Mouse (Mus musculus) cerebral cortex, adult 2 months (tissue): Measurements from ENCODE around the gene Agpat3.

Experiments
- WGBS: fragments of 180-500 bp; shearing (Covaris S2); methylation state at CpG from one replicate; pipeline ENCODE4 v1.1.7; 2018; 5-methylcytosine and 5-hydroxymethylcytosine counted together

Agpat3 gene

DNA sequence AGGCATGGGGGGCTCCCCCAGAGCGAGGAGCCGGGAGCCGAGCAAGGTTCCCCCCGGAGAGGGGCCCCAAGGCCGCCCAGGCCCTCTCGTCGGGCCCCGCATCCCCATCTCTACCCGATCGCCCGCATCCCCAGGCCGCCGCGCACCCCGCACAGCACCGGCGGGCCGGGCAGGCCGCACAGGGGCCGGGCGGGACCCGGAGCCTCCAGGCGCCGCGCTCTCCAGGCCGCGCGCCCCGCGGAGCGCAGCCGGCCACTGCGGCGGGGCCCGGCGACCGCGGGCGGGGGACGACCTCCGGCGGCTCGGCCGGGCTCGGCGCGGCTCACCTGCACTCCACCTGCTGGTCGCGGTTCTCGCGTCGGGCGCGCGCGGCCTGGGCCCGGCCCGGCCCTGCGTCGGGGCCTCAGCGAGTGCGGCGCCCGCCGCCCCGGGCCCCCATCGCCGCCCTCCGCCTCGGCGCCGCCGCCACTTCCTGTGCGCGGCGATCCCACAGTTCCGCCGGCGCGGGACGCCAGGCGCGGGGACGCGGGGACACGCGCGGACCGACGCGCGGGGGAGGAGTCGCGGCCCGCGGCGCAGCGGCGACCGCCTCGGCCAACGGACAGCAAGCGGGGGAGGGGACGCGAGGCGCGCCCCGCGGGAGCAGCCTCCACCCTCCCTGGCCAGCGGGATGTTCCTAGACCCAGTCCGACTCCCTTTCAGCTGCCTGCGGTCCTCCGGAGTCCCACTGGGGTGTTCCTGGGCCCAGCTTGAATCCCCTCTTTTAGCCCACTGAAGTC lies at the start of gene Agpat3:
Gene Agpat3 (minus strand): TSS at position 603 of the 779 bp plus-strand sequence.
- WGBS, result under 1% methylated on average over 80 of the region's 113 CpGs

DNA sequence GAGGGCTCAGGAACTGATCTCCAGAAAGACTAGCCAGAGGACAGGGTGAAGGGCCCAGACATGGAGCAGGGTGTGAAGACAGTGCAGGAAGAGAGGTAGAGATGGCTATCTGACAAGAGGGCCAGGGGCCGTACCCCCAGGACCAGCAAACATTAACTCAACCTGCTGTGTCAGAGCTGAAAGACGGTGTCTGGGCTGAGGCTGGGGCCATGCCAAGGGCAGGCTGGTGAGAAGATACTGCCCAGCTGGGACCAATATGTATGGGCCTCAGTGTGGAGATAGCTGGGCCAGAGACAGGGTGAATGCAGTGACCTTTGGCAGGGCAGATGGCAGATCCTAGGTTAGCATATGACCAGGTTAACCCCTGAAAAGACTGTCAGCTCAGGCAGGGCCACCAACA lies 48.8 kb upstream of the Agpat3 start:
- WGBS, result 81% methylated on average over 2 of the region's 2 CpGs

DNA sequence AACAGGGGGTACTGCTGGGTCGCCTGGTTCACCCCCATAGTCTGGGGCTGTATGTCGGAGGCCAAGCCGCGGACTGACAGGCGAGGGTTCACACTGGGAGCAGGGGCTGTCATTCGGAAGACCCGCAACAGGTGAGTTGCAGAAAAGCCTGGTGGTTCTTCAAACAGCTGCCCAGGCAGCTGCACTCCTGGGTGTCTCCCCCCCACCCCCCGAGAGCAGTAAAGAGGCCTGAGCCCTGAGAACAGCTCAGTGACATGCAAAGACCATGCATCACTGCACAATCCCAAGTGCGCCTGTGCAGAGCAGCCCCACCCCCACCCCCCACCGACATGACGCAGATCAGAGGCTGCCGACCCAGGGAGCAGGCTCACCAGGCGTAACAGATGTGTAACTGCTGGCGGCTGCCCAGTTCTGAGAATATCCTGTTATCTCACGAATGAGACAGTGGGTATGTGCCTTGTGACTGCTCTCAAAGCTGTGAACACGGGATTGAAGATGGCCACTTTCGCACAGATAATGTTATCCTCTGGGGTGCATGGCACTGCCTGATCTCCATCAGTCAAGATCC lies 46.9 kb upstream of the Agpat3 start:
- 42% methylated on average over 17 of the region's 17 CpGs for WGBS

DNA sequence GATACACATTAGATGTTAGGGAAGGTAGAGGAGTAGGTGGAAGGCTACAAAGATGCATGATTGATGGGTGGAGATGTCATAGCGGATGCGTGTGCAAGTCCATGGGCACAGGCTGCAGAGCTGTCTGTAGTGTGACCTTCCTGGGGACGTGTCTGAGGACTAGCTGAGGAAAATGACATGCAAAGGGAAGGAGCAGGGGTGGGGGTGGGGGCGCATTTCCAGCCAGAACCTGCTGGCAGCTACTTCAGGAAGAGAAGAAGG lies 44.3 kb upstream of the Agpat3 start:
- 45% methylated on average over 4 of the region's 4 CpGs for WGBS

DNA sequence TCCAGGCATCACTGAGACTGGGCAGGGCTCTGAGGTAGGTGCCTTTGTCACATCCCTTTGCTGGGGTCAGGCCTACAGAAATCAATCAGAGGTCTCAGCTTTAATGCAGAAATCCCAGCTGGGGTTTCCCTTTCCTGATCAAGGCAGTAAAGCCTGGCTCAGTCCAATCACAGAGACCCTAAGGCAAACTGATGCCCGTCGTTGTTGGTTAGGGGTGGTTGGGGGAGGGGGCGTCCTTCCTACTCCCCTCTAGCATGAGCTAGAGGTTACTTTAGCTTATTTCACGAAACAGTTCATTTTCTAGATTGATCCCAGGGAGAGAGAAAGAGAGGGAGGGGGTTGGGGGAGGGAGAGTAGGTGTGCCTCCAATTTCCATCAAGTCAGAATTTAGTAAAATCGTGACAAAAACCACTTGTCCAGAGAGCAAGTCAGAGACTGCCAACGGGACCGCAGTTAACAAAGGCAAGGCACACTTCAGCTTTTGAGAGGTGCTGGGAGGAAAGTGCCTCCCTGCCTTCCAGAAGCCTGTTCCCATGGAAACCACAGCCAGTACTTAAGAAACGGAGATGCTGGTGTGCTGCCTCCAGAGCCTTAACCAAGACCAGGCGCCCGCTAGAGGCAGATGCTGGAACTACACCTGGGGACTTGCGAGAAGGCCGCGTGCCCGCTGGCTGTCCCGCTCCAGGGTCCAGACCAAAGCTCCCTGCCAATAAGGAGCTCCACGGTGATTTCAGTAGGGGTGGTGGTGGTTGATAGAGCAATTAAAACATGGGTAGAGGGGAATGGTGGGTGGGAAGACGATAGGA lies 43.7 kb upstream of the Agpat3 start:
- WGBS, result 4% methylated on average over 17 of the region's 17 CpGs

DNA sequence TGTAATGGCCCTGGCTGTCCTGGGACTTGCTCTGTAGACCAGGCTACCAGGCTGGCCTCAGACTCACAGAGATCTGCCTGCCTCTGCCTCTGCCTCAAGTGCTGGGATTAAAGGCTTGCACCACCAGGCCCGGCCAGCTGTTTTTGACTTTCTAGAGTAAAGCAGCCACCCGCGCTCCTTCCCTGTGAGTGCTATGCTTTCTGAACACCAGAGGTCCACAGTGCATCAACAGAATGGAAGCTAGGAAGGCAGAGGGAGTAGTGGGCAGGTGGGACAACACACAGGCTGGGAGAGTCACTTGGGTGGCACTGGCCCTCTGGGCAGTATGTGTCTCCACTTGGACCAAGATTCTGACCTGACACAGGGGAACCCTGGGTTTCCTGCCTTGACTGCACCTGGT lies 43.1 kb upstream of the Agpat3 start:
- 75% methylated on average over 3 of the region's 3 CpGs for WGBS

DNA sequence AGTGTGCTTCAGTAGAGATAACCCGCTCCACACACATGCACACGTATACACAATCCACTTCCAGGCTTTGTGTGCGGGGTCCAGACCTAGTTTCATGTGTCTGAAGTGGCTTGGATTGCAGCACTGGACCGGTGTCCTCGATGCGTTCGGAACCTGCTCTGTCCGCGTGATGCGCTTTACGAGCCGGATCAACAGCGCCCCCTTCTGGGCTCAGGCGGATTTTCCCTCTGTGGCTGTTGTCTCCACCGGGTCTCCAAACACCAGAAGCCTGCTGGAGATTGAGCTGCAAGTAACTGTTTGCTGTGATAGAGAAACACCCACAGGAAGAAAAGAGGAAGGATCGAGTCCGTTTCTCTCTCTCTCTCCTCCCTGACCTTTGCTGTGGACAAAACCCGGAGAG lies 39.8 kb upstream of the Agpat3 start:
- 5% methylated on average over 18 of the region's 18 CpGs for WGBS

DNA sequence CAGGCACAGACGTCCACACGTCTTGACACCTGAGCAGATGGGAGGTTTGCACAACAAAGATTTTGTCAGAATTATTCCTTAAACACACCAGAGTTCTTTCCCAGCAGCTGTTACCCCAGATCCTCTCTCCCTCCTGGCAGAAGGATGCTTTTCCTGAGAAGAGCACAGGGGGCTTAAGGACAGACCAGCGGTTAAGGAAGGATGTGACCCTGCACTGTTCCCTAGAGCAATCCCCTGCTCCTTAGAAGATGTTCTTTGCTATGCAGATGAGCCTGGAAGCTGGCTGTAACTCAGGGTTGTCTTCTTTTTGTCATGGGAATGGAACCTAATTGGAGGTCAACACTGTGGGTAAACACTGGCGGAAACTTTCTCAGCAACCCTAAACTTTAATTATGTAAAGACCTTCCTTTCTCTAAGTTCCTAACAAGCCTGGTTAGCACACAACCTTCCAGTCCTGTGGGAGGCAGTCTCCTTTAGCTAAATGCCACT lies 38.7 kb upstream of the Agpat3 start:
- 57% methylated on average over 4 of the region's 4 CpGs for WGBS

DNA sequence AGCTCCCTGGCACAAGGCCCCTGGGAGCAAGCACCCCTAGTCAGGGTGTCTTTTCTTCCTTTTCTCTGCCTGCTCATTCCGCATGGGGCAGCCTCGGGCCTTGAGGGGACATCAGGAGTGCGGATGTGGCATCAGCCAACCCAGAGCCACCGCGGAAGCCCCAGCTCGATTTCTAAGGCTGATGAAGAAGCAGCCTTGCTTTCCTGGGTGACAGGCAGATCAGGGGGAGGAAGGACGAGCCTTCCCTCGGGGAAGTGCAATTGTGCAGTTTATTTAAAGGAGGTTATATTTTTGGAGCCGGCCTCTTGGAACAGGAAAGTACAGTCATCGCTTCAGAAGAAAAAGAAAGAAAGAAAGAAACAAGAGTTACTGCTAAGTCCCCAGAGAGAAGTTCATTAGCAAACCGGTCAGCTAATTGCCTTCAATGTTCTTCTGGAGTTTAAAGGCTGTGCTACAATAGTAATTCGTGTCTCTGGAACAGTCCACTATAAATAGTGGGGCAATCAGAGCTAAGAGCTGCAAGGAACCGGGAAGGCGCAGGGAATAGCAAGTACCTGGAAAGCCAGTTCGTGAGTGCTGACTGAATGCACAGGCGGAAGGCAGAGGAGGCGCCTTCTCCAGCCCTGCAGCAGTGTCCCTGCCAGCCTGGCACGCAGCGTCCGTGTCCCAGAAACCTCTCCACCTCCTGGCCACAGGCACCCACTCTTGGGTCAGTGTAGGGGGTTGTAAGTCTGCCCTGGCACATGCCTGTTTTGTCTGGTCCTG lies 36.1 kb upstream of the Agpat3 start:
- 15% methylated on average over 20 of the region's 20 CpGs for WGBS

DNA sequence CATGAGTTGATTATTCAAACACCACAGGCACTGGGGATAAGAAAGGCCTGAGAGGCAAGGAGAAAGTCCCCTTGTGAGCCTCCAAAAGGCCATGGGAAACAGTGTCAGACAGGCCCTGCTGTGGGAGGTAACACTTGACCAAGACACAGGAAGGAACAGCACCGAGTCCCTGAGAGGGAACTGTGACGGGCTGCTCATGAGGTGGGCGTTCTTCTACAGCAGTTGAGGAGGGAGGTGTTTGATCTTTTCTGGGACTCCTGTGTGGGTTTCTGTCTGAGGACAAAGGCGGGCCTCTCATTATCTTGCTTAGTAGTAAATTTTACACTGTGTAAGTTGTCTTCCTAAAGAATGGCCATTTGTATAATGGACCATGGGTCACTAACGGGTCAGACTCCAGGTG lies 33.2 kb upstream of the Agpat3 start:
- WGBS, result 52% methylated on average over 5 of the region's 5 CpGs

DNA sequence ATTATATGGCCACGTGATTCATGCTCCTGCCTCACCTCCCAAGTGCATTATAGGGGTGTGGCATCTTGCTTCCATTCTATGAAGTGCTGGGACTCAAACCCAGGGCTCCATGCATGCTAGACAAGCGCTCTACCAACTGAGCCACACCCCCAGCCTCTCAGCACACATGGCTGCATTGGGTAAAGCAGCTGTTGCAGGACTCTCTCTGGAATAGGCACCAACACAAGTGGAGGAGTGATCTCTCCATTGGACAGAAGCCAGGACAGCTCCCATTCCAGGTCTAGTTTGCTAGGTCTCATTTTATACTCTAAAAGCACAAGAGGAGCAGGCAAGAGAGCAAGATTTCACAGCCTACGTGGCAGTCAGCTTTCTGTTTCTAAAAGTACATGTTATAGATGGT lies 31.3 kb upstream of the Agpat3 start:
- 68% methylated on average over 3 of the region's 3 CpGs for WGBS

DNA sequence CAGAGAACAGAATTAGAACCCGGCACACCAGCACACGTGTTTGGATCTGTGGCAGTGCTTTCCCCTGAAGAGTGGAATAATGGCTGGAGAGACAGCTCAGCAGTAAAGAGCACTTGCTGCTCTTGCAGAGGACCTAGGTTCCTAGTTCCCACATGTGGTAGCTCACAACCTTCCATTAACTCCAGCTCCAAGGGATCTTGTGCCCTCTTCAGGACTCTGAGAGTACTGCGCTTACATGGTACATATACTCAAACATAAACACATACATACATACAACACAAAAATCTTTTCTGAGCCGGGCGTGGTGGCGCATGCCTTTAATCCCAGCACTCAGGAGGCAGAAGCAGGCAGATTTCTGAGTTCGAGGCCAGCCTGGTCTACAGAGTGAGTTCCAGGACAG lies 26.2 kb upstream of the Agpat3 start:
- 93% methylated on average over 7 of the region's 7 CpGs for WGBS

DNA sequence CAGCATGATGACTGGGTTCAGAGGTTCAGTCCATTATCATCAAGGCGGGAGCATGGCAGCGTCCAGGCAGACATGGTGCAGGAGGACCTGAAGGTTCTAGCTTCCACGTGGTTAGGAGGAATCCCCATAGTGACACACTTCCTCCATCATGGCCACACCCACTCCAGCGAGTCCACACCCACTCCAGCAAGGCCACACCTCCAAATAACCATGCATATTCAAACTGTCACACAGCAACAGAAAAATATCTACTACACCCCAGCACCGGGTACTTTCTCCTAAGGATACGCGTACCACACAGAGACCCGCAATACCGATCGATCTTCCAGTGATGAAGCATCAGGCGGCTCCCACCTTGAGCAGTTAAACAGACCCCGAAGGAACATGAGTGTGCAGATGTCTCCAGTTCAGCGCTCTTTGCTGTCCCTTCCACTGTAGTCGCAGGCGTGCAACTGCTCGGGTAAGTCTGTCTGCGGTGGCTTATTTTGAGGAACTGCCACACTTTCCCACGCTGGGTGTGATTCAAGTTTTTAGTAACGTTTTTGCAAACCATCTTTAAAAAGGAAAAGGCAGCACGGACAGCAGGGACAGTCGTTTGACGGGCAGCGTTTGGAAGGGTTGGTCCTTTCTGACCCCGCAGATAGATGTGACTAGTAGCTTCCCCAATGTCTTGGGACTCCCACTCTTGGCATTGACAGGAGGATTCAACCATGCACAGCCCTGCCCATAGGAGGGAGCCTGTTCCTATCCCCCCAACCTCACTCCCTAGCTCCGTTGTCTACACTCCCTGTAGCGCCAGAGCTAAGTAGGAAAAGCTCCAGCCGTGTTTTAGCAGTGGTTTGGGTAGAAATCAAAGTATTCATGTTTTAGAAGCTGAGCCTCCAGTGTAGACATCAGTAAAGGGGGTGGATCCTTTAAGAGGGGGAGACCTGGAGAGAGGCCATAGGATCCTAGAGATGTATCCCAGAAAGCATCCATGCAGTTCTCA lies 20.7 kb upstream of the Agpat3 start:
- 39% methylated on average over 27 of the region's 27 CpGs for WGBS

DNA sequence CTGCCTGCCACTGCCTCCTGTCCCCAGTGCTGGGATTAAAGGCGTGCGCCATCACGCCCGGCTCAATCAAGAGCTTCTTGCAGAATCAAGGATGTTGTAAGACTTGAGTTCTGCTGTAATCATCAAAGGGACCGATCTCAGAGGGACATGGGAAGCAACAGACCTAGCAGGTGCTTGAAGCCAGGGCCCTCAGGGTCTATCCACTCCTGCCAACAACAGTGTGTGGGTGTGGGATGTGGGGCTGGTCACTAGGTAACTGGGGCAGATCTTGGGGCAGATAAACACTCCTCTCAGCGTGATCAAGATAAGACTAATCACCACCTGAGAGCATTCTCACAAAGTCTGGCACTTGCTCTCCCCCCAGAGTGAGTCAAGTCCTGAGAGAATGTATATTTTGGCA lies 19.5 kb upstream of the Agpat3 start:
- 89% methylated on average over 6 of the region's 6 CpGs for WGBS

DNA sequence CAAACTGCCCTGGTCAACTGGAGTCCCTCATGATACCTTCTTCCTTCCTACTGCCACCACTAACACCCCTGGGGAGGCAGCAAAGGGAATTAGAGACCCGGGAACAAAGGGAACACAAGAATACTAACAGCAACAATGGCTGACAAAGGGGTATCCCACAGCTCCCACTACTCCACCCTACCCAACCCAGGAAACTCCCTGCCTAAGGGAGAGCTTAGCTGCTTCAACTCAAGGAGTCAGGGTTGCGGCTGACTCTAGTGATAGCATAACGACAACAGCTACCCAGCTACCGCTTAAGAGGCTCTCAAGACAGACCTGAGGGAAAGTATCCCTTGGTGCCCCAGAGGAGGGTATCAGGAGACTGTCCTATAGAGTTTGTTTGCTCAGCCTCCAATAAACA lies 15.3 kb upstream of the Agpat3 start:
- 79% methylated on average over 4 of the region's 4 CpGs for WGBS

DNA sequence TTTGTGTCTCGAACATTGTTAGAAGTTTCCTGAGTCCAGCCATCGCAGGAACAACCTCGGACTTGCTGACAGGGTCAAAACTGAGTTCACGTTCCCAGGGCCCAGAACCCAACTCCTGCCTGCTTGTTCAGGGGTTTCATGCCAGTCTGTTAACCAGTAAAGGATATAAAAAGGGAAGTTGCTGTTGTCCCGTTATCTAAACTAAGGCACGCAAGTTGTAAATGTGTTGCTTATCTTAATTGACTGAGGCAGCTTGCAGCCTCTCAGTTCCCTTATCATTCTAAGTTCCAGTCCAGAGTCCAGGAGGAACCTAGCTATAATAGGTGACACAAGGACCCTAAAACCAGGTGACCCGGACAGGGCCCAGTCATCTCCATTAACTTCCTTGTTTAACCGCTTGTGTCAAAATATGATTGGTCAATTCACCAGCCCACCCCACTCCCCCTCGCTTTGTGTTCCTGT lies 14.6 kb upstream of the Agpat3 start:
- 76% methylated on average over 9 of the region's 9 CpGs for WGBS

DNA sequence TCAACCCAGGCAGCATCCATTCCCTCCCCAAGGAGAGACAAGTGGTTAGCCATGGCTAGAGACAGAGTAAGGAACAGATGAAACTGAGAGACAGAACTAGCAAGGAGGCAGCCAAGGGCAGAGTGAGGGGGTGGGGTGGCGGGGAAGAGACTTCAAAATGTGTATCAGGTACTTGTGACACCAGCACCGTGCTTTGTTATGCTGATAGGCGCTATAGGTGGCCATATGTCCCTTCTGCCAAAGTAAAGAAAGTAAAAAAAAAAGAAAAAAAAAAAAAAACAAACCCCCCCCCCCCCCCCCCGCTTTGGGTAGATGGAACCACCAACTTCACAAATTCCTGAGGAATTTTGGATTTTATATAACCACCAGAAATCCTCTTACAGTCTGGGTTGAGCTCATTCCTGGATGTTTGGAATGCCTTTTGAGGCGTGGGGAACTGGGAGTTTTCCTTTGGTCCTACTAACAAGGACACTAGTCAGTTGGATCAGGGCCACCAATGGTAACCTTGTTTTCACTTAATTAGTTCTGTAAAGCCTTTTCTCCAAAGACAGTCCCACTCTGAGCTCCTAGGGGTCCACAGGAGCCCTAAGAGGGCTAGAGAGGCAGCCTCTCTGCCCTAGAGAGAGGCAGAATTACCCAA lies 14.0 kb upstream of the Agpat3 start:
- 61% methylated on average over 5 of the region's 5 CpGs for WGBS

DNA sequence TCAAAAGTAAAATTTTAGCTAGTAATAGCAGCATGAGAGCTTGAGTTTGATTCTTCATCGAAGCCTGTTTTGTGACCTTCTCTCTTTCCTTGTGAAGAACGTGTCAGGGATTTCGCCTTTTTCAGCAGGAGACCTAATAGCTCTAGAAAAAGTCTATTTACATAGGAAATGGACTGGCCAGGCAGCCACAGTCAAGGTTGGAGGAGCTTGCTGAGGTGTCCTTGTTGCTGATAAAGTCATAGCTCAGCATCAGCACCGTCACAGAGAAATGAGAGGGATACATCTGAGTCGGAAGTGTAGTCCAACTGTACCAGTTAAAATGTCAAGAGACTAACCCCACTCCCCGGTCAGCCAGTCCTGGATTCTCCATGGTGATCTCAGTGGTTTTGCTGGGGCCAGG lies 13.3 kb upstream of the Agpat3 start:
- 95% methylated on average over 6 of the region's 6 CpGs for WGBS

DNA sequence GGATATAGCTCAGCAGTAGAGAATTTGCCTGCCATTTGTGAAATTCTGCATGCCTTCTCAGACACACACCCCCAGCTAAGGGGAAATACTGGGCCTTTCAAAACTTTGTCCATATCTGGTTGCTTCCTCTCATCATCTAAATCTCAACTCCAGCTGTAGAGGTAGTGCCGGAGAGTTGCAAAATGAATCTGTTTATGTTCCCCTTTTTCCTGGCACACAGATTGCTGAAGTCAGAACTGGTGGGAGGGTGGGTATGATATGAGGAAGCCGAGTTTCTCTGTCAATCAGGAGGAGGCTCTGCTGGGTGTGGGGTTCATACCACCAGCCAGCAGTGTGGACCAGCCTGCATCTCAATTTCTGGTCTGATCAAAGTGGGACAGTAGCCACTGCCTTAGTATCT lies 11.8 kb upstream of the Agpat3 start:
- WGBS, result 33% methylated on average over 2 of the region's 2 CpGs

DNA sequence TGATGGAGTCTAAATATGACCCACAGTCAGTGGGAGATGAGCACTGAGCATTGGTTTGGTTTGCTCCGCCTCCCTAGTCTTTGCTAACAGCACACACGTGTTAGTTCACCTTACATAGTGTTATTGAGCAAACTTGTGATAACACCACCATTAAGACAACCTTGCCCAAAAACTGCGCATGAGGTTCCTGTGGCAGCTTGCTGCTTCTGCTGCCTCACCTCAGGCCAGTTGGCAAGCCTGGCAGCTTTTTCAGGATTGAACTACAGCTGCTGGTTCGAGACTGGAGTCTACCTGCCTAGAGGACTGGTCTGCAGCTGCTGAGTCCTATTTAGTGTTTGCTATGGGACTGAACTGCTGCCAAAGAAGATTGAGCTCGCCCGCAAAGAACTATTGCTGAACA lies 11.1 kb upstream of the Agpat3 start:
- 93% methylated on average over 6 of the region's 6 CpGs for WGBS
